Mouse (Mus musculus) G1E (cell line): Measurements from ENCODE around the gene Parp9.

Experiments
- CTCF ChIP-seq: IDR thresholded peaks from 2 replicates; pipeline ENCODE4 v1.5.1; 2012; ENCODE audit warnings: low read depth, low read length, inconsistent platforms, mixed read lengths
- GATA1 ChIP-seq: IDR thresholded peaks from 2 replicates; pipeline ENCODE4 v1.6.1; 2012; ENCODE audit warnings: borderline replicate concordance, low read length, inconsistent platforms, mixed read lengths
- POLR2AphosphoS5 ChIP-seq: IDR thresholded peaks from 2 replicates; pipeline ENCODE4 v1.6.1; 2012; ENCODE audit warnings: low read depth, low read length, inconsistent platforms; ENCODE audit not compliant: insufficient replicate concordance
- TAL1 ChIP-seq: conservative IDR thresholded peaks from 2 replicates; pipeline ENCODE4 v1.6.1; 2012; ENCODE audit warnings: low read depth, low read length, inconsistent platforms, mixed read lengths

- TF ChIP-seq CTCF: no peak
- TF ChIP-seq TAL1: no peak
- no peak for TF ChIP-seq POLR2AphosphoS5
- no peak for TF ChIP-seq GATA1
Measured at GRCm38 (mm10) chr16:35905355-35905754, 32.9 kb upstream of the Parp9 start.
